Mouse (Mus musculus) kidney, adult 2 months (tissue): ENCODE results near the gene Gli2. TPM values are rescaled to one million over a fixed set of nuclear protein-coding genes. Genes with fewer than 3 reads are reported as not detected.

Source experiments
- DNase-seq: peaks from one replicate; pipeline ENCODE4 v3.0.0; 2021
- H3K27ac ChIP-seq: fragments of 200-500 bp; 2 replicates; pipeline ENCODE4 v1.5.1; 2012; ENCODE audit warnings: low read depth, low read length, control low read depth, inconsistent platforms; ENCODE audit not compliant: insufficient read depth
- H3K27me3 ChIP-seq: fragments of 200-500 bp; replicated peaks from 2 replicates; pipeline ENCODE4 v1.6.1; 2012; ENCODE audit warnings: mild to moderate bottlenecking, moderate library complexity, low read length, inconsistent platforms; ENCODE audit not compliant: control insufficient read depth, insufficient read depth
- H3K36me3 ChIP-seq: fragments of 200-500 bp; 2 replicates; pipeline ENCODE4 v1.6.1; 2012; ENCODE audit warnings: mild to moderate bottlenecking, moderate library complexity, low read length, inconsistent platforms; ENCODE audit not compliant: control insufficient read depth, insufficient read depth
- H3K4me1 ChIP-seq: fragments of 200-500 bp; 2 replicates; pipeline ENCODE4 v1.6.1; 2011; ENCODE audit warnings: low read length; ENCODE audit not compliant: control insufficient read depth, insufficient read depth
- H3K4me3 ChIP-seq: fragments of 200-500 bp; 2 replicates; pipeline ENCODE4 v1.5.1; 2011; ENCODE audit warnings: mild to moderate bottlenecking, low read depth, low read length, control low read depth; ENCODE audit not compliant: insufficient read depth
- CTCF ChIP-seq: fragments of 200-500 bp; conservative IDR thresholded peaks from 2 replicates; pipeline ENCODE4 v1.5.1; 2011; ENCODE audit warnings: low read depth, mild to moderate bottlenecking, control low read depth, low read length, moderate library complexity, mixed read lengths; ENCODE audit not compliant: insufficient read depth, insufficient read length
- POLR2A ChIP-seq: fragments of 200-500 bp; IDR thresholded peaks from one replicate; pipeline ENCODE4 v1.6.1; 2011; ENCODE audit warnings: low read depth, low read length, control low read depth
- WGBS: fragments of 180-500 bp; shearing (Covaris S2); methylation state at CpG from one replicate; pipeline ENCODE4 v1.1.7; 2018; 5-methylcytosine and 5-hydroxymethylcytosine counted together
- polyA plus RNA-seq: library from polyadenylated mRNA; depleted of rRNA; stranded (reverse); fragments of >200 nt; gene quantifications from 2 replicates; pipeline ENCODE4 v1.2.3, GENCODE M21; 2012

Gli2 gene
- polyA plus RNA-seq, 1 experiment = 0.44 TPM

GRCm38 (mm10) chr1:118787486-118787885 is 265.9 kb downstream of the Gli2 start:
- H3K27me3 ChIP-seq = no peaks in the 10 kb centered on the region
- H3K27ac ChIP-seq = no peak overlapping the region
- H3K4me1 ChIP-seq = no peaks in the 10 kb centered on the region
- H3K36me3 ChIP-seq = no peaks in the 10 kb centered on the region
- no peak overlapping the region for H3K4me3 ChIP-seq
- TF ChIP-seq POLR2A (no peak), CTCF (no peak)
- WGBS = 63% methylated on average over 3 of the region's 3 CpGs
- no peak for DNase-seq
